Mouse (Mus musculus): ENCODE measurements around the gene Arhgap10.

GRCm38 (mm10) chr8:77250094-77250493 is 267.7 kb downstream of the Arhgap10 start:
- TF ChIP-seq CTCF (IDR thresholded peaks at IDR 0.05; ENCODE audit: low read depth, low read length) (no peak), POLR2A (IDR thresholded peaks at IDR 0.05; ENCODE audit: borderline replicate concordance, low read depth, low read length) (no peak)
